Mouse (Mus musculus): ENCODE data around the gene Gng12.

The Gng12 gene

DNA sequence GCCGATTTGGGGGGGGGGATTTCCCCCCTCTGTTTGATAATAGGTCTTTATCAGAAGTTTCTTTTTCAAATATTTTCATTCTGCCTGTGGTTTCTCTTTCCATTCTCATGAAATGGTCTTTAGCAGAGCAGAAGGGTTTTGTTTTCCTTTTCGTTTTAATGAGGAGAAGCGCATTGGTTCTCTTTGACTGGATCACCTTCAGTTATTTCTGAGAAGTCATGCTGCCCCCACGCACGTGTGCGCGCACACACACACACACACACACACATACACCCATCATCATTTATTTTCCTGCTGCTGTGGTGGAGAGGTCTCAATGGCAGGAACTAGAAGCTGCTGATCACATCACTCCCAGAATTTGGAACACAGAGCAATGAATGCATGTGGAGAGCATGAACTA lies 20.8 kb downstream of the Gng12 start:
- no peak for DNase-seq (ENCODE audit: low spot score)

DNA sequence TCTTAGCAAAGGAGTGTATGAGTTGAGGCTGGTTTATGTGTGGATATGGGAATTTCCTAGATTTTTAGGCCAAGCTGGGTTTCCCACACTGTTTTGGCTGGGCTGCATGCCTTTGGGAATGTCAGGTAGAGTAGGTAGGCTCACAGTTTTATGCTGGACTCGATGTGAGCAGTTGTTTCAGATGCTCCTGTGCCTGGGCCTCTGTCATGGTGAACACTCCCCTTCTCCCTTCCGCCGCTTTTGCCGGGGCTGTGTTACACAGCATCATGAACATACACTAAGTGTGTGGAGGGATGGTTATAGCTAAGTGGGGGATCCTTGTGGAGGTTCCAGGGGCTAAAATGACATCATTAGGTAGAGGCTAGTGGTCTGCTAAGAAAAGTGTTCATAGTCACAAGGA lies 24.6 kb downstream of the Gng12 start:
- no peak for DNase-seq (ENCODE audit: low spot score)

DNA sequence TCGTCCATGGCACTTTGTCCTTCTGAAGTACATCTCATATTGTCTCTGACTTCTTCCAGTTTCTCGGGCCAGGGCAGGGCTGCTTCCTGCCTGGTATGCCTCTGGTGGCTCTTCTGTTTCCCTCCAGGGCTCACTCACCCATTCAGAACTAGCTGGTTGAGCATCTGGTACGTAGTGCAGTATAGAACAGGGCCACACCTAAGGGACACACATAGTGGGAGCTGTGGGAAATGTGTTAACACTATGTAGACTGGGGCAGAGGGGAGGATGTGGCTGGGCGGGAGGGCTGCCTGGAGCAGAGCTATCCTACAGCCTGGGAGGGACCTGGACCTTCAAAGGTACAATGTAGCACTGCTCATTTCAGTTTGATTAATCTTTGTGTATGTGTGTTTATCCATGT lies 25.6 kb downstream of the Gng12 start:
- DNase-seq (ENCODE audit: low spot score), result no peak

DNA sequence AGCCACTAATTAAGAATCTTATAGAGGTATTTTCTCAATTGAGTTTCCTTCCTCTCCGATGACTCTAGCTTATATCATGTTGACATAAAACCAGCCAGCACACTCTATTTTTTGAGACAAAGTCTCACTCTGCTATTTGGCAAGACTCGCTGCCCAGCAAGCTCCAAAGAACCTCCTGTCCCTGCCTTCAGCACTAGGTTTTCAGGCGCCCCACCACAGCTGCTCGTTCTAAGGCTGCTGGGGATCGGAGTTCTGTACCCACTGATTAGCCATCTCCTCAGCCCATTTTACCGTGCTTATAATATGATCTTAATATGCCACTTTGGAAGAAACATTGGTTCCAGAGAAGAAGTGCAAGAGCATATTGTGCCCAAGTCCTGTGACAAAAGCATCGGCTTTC lies 26.3 kb downstream of the Gng12 start:
- DNase-seq (ENCODE audit: low spot score), result no peak

DNA sequence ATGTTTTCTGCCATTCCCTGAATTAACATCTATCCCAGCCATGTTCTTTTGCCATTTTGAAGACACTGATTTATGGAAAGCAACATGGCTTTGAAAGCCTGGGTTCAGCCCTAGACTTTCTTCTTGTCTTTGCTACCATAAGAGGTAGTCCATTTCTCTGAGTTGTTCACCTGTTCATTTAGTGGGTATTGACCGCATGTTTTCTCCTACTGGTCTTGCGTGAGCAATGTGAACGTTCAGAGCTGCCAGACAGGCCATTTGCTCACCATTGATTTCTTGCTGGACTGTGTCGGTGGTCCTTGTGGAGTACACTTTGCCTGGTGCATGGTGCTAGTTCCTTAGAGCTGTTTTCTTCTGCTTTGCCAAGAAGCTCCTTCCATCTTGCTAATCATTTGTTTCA lies 27.7 kb downstream of the Gng12 start:
- DNase-seq (ENCODE audit: low spot score), result no peak

DNA sequence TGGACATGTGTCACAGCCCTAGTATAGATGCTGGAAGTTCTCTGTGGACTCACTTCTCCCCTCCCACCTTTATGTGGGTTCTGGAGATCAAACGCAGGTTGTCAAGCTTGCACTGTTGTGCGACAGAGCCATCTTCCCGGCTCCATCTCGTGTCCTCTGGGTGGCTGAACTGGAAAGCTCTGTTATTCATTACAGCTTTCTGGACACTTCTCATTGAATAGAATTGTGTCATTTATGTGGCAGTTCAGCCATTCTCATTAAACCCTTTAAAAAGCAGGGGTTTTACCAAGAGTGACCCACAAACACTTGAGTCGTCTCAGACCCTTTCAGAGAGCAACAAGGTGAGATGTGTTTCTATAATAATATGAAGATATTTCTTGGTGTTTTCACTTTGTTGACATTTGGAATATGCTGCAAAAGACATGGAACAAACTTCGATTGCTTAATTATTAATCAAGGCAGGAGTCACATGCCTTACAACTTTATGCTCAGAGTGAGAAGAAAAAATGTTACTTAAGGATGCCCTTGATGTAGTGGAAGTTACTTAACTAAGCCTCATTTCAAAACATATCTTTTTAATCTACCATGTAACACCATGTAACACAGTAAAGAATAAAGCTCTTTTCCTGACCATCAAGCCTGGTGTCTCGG lies 28.2 kb downstream of the Gng12 start:
- DNase-seq (ENCODE audit: low spot score), result no peak

DNA sequence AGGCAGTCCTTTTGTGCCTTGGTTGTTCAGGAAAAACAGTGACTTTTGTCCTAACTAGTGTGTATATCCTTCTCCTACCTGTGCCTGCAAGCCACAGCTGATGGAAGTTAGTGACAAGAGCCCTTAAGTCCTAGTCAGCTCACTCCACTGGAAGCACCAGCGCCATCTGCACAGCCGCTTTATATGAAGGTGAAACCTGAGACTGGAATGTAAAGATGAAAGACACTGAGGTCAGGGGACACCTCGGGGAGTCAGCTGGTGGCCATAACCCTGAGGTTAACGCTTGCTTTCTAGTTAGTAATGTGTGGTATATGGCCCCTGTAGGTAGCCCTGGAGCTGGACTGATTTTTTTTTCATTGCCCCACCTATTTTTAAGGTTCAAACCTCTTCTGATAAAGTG lies 30.1 kb downstream of the Gng12 start:
- DNase-seq (ENCODE audit: low spot score), result no peak

DNA sequence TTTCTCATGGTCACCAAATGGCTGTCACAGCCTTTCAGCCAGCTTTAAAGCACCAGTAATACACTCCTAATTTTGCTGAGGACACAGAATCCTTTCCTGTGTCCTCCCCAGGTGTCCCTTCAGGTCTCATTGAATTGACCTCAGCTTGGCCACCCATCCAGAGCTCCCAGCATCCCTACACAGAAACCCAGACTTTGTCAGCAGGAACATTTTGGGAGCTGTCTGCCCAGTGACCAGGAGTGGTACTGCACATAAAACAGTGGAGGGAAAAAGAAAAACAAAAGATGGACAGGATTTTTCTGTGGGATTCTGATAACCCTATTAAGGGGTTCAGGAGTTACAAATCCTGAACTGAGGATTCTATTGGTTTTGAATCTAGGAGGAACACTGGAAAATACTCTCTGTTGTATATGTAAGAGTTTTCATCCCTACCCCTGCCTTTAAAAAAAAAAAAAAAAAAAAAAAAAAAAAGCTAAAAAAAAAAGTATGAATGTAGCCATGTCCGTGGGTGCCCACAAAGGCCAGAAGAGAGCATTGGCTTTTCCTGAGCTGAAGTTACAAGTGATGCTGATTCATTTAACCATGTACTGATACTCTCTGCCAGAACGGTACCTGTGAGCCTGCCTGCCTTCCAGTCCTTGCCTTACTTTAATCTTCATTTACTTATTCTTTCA lies 32.9 kb downstream of the Gng12 start:
- DNase-seq (ENCODE audit: low spot score), result no peak

DNA sequence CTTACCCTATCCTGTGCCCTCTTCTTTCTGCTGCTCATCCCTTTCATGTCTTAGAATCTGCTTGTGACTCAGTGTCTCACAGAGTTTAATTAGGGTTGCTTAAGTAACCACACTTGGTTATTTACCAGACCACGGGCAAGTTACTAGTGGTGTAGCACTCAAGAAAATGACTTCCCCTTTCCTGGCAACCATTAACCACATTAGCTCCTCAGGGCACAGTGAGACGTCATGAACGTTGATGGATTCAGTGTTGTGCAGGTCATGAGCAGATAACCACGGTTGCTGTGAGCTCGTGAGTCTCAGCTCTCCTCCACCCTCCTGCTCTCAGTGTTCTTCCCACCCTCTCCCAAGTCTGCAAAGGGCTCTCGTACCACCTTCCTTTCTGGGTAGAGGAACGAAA lies 33.5 kb downstream of the Gng12 start:
- no peak for DNase-seq (ENCODE audit: low spot score)

DNA sequence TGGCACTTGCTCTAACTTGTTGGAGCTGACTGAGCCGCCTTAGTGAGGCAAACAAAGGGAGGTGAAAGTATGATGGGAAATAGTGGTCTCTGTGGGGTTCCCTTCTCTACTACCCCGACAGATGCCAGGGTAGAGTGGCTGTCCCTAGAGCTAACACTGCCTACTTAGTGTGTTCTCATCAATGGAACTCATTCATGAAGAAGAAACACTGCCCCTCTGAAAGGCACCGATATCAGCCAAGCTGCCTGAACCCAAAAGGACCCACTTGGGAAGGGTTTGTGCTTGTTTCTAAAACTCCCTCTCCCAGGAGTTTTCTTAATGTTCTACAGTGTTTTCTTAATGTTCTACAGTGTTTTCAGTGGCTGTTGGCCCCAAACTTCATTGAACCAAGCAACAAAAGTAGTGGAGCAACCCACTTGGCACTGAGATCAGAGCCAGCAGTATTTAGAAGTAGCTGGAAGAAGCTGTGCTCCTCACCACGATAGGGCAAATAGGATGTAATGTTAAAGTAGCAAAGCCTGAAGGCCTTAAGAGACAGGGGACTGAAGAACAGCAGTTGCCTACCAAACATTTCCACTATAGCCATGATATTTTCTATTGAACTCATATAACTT lies 36.1 kb downstream of the Gng12 start:
- no peak for DNase-seq (ENCODE audit: low spot score)

DNA sequence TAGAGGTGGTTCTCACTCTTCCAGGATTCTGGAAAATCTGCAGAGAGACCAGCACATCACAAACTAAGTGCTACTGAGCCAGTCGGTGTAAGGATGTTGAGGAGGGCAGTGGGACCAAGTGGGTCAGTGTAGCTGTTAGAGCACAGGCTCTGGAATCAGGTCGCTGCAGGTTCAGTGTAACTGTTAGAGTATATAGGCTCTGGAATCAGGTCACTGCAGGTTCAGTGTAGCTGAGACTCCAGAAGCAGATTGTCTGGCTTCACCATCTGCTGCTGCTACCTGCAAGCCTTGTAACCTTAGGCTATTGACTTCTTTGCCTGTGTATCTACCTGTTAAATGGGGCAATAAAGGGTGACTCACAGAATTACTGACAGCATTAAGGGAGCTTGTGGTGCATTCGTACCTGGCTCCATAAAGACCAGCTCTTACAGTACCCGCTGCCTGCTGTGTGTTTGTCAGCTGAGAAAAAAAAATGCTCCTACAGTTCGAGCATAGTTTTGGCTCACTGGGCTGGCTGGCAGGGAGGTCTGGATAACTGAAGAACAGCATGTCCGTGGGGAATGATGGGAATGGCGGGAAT lies 44.5 kb downstream of the Gng12 start:
- no peak for DNase-seq (ENCODE audit: low spot score)

DNA sequence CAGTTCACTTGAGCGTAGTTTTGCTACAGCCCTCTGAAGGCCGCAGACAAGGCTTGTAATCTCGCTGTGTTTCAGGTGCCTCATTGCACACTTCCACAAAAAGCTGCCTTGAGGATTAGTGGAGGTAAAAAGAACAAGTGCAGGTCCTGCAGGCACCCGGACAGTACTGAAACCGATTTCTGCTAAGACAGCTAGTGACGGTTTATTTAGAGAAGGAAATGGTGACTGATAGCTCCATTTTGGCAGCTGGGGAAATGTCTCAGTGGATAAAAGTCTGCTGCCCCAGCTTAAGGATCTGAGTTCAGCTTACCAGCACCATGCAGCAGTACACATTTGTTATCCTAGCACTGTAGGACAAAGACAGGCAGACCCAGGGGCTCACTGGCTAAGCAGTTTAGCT lies 45.6 kb downstream of the Gng12 start:
- no peak for DNase-seq (ENCODE audit: low spot score)

DNA sequence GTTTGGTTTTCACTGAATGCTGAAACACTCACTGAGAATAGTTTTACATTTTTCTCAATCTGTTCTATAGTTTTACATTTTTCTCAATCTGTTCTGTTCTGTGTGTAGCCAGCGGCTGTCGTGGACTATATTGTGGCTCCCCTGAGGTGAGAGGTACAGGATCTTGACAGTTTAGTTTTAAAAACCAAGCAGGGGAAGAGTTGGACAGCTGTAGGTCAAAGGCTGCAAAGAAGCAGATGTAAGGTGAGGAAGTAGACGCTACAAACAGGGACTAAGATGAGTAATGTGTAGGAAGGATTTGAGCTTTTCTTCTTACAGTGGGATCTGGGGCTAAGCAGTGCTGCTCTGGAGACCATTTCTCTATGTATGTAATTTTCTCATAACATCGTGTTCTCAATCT lies 46.6 kb downstream of the Gng12 start:
- DNase-seq (ENCODE audit: low spot score), result no peak

DNA sequence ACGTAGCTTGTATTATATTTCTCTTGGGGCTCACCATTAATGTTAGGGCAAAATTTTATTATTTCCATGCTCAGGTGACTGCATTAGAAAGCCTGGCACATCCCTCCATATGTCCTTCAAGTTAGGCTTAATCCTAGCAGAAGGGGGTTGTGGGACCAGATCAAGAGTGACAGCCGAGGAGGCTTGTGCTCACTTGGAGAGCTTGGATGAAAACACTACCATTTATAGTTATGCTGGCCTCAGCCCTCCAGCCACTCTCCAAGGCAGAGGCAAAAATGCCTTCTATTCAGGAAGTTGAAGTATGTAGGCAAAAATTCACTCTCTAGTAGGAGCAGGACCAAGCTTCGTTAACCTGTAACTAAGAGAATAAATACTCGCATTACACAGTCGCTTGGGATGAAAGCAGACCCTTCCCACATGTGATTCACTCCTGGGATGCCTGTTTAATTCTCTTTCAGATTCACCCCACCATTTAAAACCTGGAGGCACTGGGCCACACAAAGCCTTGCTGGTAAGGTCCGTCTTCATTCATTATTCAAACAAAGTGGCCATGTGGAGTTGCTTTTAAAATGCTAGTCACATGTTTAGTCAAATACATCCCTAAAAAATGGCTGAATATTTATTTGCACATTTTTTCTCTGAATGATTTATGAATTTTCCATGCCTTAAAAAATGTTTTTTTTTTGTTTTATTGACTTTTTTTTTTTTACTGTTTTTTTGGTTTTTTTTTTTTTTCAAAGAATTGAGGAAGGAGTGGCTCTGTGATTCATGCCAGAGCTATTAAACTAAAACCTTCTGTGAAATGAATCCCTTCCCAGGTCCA lies 47.4 kb downstream of the Gng12 start:
- no peak for DNase-seq (ENCODE audit: low spot score)

DNA sequence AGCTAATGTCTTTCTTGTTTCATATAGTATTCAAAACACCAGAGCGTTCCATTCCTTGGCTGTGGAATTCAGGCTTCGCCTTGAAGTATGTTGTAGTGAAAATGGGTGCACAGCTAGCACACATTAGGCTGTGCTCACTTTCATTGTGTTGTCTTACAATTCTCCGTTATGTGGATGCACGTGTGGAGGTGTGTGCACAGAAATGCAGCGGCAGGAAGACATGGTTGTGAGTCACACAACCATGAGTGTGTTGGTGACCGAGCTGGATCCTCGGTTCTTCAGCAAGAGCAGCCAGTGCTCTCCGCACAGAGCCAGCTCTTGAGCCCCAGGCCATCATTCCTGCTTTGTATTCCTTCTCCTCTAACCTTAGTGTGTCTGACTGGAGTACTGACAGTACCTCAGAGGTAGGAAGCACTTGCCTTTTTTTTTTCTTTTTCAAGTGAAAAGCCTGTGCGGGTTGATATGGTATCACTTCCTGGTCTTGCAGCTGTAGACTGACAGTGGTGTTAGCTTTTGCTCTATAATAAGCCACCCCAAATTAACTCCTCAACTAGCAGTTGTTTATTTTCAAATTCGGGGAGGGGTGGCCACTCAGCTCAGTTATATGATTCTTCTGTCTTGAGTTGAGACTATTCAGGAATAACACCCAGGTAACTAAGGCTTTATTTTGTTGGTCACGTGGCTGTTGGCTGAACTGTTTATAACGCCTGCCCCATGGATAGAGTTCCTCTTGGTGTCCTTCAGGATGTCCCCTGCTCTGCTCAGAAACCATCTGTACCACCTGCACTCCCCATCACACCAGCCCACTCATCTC lies 48.2 kb downstream of the Gng12 start:
- DNase-seq (ENCODE audit: low spot score), result no peak

DNA sequence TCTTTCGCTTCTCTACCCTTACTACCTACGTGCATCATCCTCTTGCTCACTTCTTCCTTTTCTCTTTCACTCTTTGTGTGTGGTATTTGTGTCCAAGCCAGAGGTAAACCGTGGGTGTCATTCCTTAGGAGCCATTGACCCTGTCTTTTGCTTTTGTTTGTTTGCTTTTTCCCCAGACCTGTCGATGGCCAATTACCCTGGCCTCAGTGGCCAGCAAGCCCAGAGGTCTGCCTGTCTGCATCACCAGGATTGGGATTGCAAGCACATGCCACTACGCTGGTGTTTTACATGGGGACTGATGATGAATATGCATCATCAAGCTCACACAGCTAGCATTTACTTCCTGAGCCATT lies 48.8 kb downstream of the Gng12 start:
- DNase-seq (ENCODE audit: low spot score), result no peak

DNA sequence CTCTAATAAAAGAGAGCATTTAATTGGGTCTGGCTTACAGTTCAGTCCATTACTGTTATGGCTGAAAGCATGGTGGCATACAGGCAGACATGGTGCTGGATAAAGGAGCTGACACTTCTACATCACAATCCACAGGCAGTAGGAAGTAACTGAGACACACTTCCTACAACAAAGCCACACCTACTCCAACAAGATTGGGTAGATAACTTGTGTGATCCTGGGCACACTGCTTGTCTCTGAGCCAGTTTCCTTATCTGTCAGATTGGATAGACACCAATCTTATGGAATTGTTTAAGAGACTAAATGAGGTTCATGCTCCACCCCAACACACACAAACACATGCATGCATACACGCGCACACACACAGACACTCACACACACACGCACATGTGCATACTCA lies 51.9 kb downstream of the Gng12 start:
- DNase-seq (ENCODE audit: low spot score), result no peak

DNA sequence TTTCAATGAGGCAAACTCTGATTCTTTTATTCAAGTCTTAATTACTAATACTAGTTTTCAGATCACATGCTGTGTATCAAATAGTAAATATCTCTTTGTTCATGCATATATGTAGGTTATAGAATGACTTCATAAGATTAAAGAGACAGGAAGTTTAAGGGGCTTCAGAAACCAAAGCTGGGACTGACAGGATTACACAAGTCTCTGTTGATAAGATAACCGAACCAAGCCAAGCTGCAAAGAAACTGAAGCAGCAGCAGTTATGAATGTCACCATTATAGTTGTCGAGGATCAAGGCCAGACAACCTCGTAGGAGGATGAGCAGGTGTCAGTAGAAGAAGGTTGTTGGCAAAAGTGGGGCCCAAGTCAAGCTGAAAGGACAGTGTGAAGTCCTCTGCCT lies 52.7 kb downstream of the Gng12 start:
- DNase-seq (ENCODE audit: low spot score), result no peak

DNA sequence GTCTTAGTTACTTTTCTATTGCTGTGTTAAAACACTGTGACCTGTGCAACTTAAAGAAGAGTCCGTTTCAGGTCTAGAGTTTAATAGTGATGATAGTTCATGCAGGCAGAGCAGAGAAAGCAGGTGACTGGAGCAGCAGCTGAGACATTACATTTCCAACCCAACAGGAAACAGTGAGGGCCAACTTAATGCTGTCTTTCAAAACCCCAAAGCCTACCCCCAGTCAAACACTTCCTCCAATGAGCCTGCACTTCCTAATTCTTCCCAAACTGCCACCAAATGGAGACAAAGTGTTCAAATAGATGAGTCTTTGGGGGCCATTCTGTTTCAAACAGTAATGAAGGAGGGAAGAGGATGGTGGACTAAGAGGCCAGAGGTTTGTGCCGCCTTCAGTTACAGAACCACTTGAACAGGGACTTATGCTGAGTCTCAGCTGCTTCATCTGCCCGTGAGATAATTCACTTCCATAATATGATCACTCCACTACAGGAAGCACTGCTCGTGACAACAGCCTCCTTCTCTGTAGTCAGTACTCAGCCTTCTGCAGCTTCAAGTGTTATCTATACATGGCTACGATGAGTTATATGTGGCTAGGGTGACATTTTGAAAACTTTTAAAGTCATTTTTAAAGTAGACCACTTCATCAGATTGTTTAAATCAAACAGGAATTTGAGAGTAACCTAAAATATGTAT lies 55.7 kb downstream of the Gng12 start:
- DNase-seq (ENCODE audit: low spot score), result no peak

DNA sequence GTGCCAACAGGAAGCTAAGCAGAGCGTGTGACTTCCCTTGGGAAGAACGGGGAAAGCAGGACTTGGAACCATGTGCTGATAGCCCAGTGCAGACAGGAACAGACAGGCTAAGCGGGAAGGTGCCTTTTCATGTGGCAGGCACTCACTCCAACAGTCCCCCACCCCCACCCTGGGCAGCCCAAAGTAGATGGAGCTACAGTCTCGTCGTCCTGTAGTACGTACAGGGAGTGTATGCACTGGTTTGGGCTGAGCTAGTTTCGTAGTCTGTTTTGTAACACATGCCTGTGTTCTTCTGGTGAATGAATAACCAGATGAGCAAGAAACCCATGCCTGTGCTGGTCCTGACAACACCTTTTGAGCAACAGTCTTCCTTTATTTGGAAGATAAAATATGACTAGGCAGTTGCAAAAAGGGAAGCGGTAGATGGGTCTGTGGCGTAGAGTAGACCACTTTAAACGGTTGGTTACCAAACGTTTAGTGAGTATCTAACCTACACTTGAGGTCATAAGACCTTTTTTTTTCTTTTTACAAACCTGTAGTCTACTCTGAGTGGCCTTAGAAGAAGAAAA lies 57.8 kb downstream of the Gng12 start:
- no peak for DNase-seq (ENCODE audit: low spot score)
